Mouse (Mus musculus) T-helper 1 cell (primary cell): ENCODE data around the gene Col4a6.

Source experiments
- in situ Hi-C: fragments of 300-600 bp; cut with MboI, MseI; formaldehyde crosslinking; loops from one replicate; pipeline ENCODE4 v1.15.1; 2025; ENCODE audit warnings: high pct_unique_total_duplicates

Gene Col4a6

DNA sequence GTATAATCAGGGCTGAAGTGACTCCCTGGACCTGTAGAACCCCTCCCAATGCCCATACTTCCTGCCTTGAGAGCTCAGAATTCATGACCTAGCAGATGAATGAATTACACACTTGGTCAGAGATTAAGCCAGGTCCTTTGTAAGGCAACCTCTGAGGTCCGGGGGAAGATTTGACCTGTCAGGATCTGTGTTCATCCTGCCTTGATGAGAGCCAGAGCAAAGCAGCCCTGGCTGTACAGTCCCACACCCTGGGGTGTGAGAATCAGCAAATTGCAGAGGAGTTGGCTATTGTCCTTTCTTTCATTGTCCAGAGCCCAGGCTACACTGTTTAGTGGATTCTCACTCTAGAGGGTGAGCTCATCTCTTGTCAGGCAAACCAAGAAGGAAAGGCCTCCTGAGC lies 207.9 kb downstream of the Col4a6 start:
- in situ Hi-C loops, result no loop called here

GRCm38 (mm10) chrX:141249636-141250035 lies 224.2 kb downstream of the Col4a6 start:
- in situ Hi-C loops, result no loop called here

DNA sequence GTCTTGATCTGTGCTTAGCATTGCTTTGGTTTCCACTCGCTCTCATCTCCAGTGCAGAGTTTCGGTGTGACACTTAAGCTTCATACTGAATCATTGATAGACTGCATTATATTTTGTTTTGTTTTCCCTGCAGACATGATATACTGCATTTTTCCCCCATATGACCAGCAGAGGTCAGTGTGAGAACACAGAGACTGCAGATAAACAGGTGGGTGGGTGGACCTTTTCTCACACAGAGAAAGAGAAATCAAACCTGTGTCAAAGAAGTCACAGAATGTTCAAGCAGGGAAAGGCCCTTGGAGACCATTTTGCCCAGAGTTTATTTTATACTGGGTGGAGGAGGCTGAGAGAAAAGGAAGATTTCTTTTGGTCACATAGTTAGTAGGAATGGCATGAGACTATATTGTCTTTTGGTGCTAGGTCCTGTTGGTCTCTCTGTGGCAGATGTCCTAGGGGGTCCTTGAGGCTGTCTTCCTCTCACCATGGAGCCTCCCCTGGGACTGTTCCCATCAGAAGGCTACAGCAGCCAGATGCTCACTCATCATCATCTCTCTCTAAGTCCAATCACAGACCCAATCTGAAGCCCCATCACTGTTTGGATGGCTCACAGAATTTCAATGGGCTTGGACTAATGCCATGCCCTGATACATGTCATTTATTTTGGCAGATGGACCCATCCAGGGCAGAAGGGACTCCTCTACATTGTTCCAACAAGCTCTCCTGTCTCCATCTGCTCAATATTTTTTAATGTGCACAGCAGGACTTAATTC lies 237.1 kb downstream of the Col4a6 start:
- in situ Hi-C loops, result no loop called here

- in situ Hi-C loops, result no loop called here
These were observed 245.7 kb downstream of the Col4a6 start for GRCm38 (mm10) chrX:141228169-141228568.

- in situ Hi-C loops, result loop anchor here (25.0 kb wide), 1 partner anchor 1099 kb away; the partner anchor contains the start of gene Kcne1l
These were observed 261.1 kb downstream of the Col4a6 start for GRCm38 (mm10) chrX:141212802-141213201.

GRCm38 (mm10) chrX:141198993-141199392 lies 274.9 kb downstream of the Col4a6 start:
- in situ Hi-C loops, result no loop called here

- in situ Hi-C loops, result no loop called here
These were observed 278.8 kb downstream of the Col4a6 start for GRCm38 (mm10) chrX:141195036-141195435.

- in situ Hi-C loops, result loop anchor here (10.0 kb wide), 1 partner anchor 861 kb away; no protein-coding TSS in a partner anchor
These were observed 298.5 kb downstream of the Col4a6 start for GRCm38 (mm10) chrX:141175353-141175752.

DNA sequence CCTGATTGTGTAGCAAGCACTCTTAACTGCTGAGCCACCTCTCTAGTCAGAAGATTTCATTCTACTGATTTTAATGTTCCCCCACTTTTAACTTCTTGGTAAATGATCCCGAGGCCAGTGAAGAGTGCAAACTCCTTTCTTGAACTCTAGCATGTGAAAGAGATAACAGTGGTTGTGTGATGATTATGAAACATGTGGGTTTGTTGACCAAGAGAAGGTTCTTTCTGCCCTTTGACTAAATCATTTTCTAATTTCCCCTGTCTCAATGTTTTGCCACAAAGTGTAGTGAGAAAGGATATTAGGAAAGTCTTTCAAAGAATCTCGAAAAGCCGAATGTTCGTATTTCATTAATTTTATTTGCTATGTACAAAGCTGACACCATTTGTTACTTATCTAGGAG lies 308.8 kb downstream of the Col4a6 start:
- in situ Hi-C loops, result loop anchor here (10.0 to 25.0 kb wide), 3 partner anchors 303 to 1400 kb away; no protein-coding TSS in a partner anchor

DNA sequence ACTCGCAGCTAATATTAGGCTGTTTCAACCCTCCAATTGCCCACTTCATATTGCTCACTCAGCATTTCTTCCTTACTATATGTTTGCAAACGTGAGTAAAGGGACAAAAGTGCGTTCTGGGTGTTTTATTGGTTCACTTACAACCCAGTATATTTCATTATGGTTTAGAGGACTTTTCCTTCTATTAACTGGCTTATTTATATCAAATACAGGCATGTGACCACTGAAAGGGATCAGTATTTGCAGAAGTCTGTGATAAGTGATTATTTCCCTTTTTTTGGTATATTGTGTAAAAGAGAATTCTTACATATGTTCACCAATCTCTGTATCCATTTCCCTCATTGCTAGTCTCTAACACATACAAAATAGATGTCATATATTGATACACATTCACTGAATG lies 313.5 kb downstream of the Col4a6 start:
- in situ Hi-C loops, result loop anchor here (10.0 to 25.0 kb wide), 3 partner anchors 298 to 1396 kb away; no protein-coding TSS in a partner anchor

DNA sequence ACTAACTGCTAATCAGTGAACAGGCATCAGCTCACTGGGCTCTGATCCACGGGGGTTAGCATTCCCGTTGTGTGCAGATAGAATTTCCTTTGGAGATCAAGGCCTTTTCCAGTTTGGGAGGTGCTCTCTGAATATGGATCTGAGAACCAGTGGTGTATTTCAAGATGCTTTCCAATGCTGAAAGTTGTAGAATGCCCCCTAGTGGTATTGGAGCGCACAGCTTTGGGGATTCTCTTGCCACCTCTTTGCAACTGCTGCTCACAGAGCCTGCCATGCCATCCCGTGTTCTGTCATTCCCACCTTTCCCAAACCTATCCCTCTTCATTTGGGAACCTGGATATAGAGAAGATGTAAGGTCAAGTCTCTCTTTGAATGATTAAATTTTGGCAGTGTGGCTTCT lies 315.7 kb downstream of the Col4a6 start:
- in situ Hi-C loops, result loop anchor here (5.0 to 25.0 kb wide), 4 partner anchors 161 to 1163 kb away; partner anchors contain the start of gene Rbm41

GRCm38 (mm10) chrX:141157626-141158025 lies 316.2 kb downstream of the Col4a6 start:
- in situ Hi-C loops, result loop anchor here (5.0 to 25.0 kb wide), 4 partner anchors 160 to 1163 kb away; partner anchors contain the start of gene Rbm41

- in situ Hi-C loops, result loop anchor here (5.0 to 25.0 kb wide), 4 partner anchors 159 to 1162 kb away; partner anchors contain the start of gene Rbm41
These were observed 317.2 kb downstream of the Col4a6 start for GRCm38 (mm10) chrX:141156696-141157095.

GRCm38 (mm10) chrX:141151182-141151581 lies 322.7 kb downstream of the Col4a6 start:
- in situ Hi-C loops, result loop anchor here (10.0 to 25.0 kb wide), 3 partner anchors 289 to 1156 kb away; partner anchors contain the start of gene Rbm41

GRCm38 (mm10) chrX:141150290-141150689 lies 323.6 kb downstream of the Col4a6 start:
- in situ Hi-C loops, result loop anchor here (10.0 to 25.0 kb wide), 3 partner anchors 288 to 1155 kb away; partner anchors contain the start of gene Rbm41

DNA sequence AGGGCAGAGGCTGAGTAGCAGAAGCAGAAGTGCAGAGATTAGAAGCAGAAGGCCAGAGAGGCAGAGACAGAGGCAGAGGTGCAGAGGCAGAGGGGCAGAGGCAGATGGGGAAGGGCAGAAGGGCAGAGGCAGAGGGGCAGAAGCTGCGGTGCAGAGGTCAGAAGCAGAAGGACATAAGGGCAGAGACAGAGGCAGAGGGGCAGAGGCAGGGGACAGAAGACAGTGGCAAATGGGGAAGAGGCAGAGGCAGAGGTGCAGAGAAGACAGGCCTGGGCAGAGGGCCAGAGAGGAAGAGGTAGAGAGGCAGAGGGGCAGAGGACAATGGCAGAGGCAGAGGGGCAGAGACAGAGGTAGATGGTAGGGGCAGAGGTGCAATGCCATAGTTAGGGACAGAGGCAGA lies 324.2 kb downstream of the Col4a6 start:
- in situ Hi-C loops, result loop anchor here (10.0 to 25.0 kb wide), 3 partner anchors 287 to 1155 kb away; partner anchors contain the start of gene Rbm41
